Comparison of ENCODE assay signal across 22 mouse cellular contexts in genomic region chr5:85706084-85706483, GRCm38 (mm10).
DNase-seq lines count a peak whose midpoint lies in the region; ATAC-seq lines count a peak whose summit lies in the region.
"Had no signal": no experiment of that assay in that cellular context is flagged by ENCODE, and none has a peak within 500 bp of the region (broad histone marks: within the 10 kb centered on the region; RNA-seq: fewer than 3 reads in every experiment).

No protein-coding gene starts in this region.

- no peak for DNase-seq in frontal cortex, postnatal 36 days (ENCODE audit: low spot score in 2 of 2)
- DNase-seq in midbrain, embryonic 11.5 days (ENCODE audit: low spot score, missing footprints) = no peak
- DNase-seq in brain, adult 2 months (ENCODE audit: low read depth, low spot score) = peak; percentile 83
- peak; percentile 24 for DNase-seq in forebrain, embryonic 14.5 days (ENCODE audit: low spot score)
- no peak for DNase-seq in hindbrain, embryonic 14.5 days (ENCODE audit: low spot score)
- DNase-seq in lung, adult 18-20 months = no peak
- DNase-seq: B cell, adult 2 months; cerebellum, postnatal 14 days; gastrocnemius, postnatal 10 days; heart, adult 2 months; kidney, adult 18-20 months; kidney, postnatal 14 days; lung, postnatal 14 days; right cerebral cortex, postnatal 14 days; thymus, postnatal 14 days had no signal

- 12% methylated on average over 3 of the region's 3 CpGs for WGBS in midbrain, embryonic 11.5 days
- 5% methylated on average over 3 of the region's 3 CpGs for WGBS in midbrain, embryonic 13.5 days
- WGBS in forebrain, embryonic 14.5 days = 3% methylated on average over 3 of the region's 3 CpGs
- WGBS in hindbrain, embryonic 14.5 days = 16% methylated on average over 3 of the region's 3 CpGs

- peaks cover 4% of the 10 kb centered on the region for H3K4me1 ChIP-seq in midbrain, embryonic 11.5 days (ENCODE audit: control insufficient read depth, insufficient read depth, low read length)
- peaks cover 4% of the 10 kb centered on the region for H3K4me1 ChIP-seq in midbrain, embryonic 13.5 days (replicated peaks)
- H3K4me1 ChIP-seq in forebrain, embryonic 14.5 days (ENCODE audit: control insufficient read depth, insufficient read depth, low read length) = no peaks in the 10 kb centered on the region
- H3K4me1 ChIP-seq in hindbrain, embryonic 14.5 days (replicated peaks; ENCODE audit: control insufficient read depth, insufficient read depth, low read length) = no peaks in the 10 kb centered on the region
- H3K4me1 ChIP-seq: heart, embryonic 15.5 days; limb, embryonic 15.5 days had no signal

- no peak overlapping the region for H3K27ac ChIP-seq in midbrain, embryonic 11.5 days (ENCODE audit: low read depth, low read length)
- no peak overlapping the region for H3K27ac ChIP-seq in midbrain, embryonic 13.5 days
- no peak overlapping the region for H3K27ac ChIP-seq in forebrain, embryonic 14.5 days (ENCODE audit: low read depth, low read length)
- H3K27ac ChIP-seq in hindbrain, embryonic 14.5 days = no peak overlapping the region
- H3K27ac ChIP-seq: heart, adult 2 months; heart, embryonic 15.5 days; limb, embryonic 15.5 days; midbrain, embryonic 10.5 days had no signal

- H3K36me3 ChIP-seq in midbrain, embryonic 11.5 days (ENCODE audit: control insufficient read depth, insufficient read depth, low read length) = no peaks in the 10 kb centered on the region
- H3K36me3 ChIP-seq in midbrain, embryonic 13.5 days = no peaks in the 10 kb centered on the region
- H3K36me3 ChIP-seq in forebrain, embryonic 14.5 days (ENCODE audit: control insufficient read depth, insufficient read depth, low read length) = no peaks in the 10 kb centered on the region
- no peaks in the 10 kb centered on the region for H3K36me3 ChIP-seq in hindbrain, embryonic 14.5 days (replicated peaks; ENCODE audit: control insufficient read depth, insufficient read depth)
- H3K36me3 ChIP-seq: heart, embryonic 15.5 days; limb, embryonic 15.5 days; midbrain, embryonic 10.5 days had no signal

- H3K4me3 ChIP-seq in midbrain, embryonic 11.5 days (ENCODE audit: low read depth, low read length) = no peak overlapping the region
- no peak overlapping the region for H3K4me3 ChIP-seq in midbrain, embryonic 13.5 days (replicated peaks)
- no peak overlapping the region for H3K4me3 ChIP-seq in forebrain, embryonic 14.5 days (ENCODE audit: low read depth, low read length)
- no peak overlapping the region for H3K4me3 ChIP-seq in hindbrain, embryonic 14.5 days (replicated peaks; ENCODE audit: low read length)
- H3K4me3 ChIP-seq: erythroblast, embryonic 14.5 days; heart, adult 2 months; heart, embryonic 15.5 days; limb, embryonic 15.5 days; midbrain, embryonic 10.5 days had no signal

- ATAC-seq in frontal cortex, adult (ENCODE audit: low TSS enrichment) = peak; percentile 95
- ATAC-seq in midbrain, embryonic 11.5 days (ENCODE audit: low FRiP score) = peak; percentile 59
- ATAC-seq in midbrain, embryonic 13.5 days = no peak
- ATAC-seq in forebrain, embryonic 14.5 days = peak; percentile 62
- no peak for ATAC-seq in hindbrain, embryonic 14.5 days (ENCODE audit: low FRiP score)
- ATAC-seq: Patski had no signal

- no peaks in the 10 kb centered on the region for H3K9me3 ChIP-seq in midbrain, embryonic 11.5 days (ENCODE audit: control insufficient read depth, low read length)
- no peaks in the 10 kb centered on the region for H3K9me3 ChIP-seq in midbrain, embryonic 13.5 days
- H3K9me3 ChIP-seq in forebrain, embryonic 14.5 days (replicated peaks; ENCODE audit: control insufficient read depth, low read length) = no peaks in the 10 kb centered on the region
- no peaks in the 10 kb centered on the region for H3K9me3 ChIP-seq in hindbrain, embryonic 14.5 days (ENCODE audit: control insufficient read depth, low read length)
- H3K9me3 ChIP-seq: heart, embryonic 15.5 days; limb, embryonic 15.5 days; midbrain, embryonic 10.5 days had no signal

- no peak overlapping the region for H3K4me2 ChIP-seq in midbrain, embryonic 11.5 days
- H3K4me2 ChIP-seq in midbrain, embryonic 13.5 days (replicated peaks) = no peak overlapping the region
- H3K4me2 ChIP-seq in forebrain, embryonic 14.5 days (ENCODE audit: low read length) = no peak overlapping the region
- H3K4me2 ChIP-seq in hindbrain, embryonic 14.5 days (replicated peaks) = no peak overlapping the region
- H3K4me2 ChIP-seq: heart, embryonic 15.5 days; limb, embryonic 15.5 days had no signal

- H3K27me3 ChIP-seq in midbrain, embryonic 11.5 days (ENCODE audit: control insufficient read depth, insufficient read depth, low read length) = no peaks in the 10 kb centered on the region
- no peaks in the 10 kb centered on the region for H3K27me3 ChIP-seq in midbrain, embryonic 13.5 days
- no peaks in the 10 kb centered on the region for H3K27me3 ChIP-seq in forebrain, embryonic 14.5 days (replicated peaks; ENCODE audit: control insufficient read depth, insufficient read depth, low read length)
- H3K27me3 ChIP-seq in hindbrain, embryonic 14.5 days (ENCODE audit: control insufficient read depth, insufficient read depth, low read length) = no peaks in the 10 kb centered on the region
- H3K27me3 ChIP-seq: heart, embryonic 15.5 days; limb, embryonic 15.5 days had no signal

- no peak overlapping the region for H3K9ac ChIP-seq in midbrain, embryonic 11.5 days (ENCODE audit: low read length)
- H3K9ac ChIP-seq in midbrain, embryonic 13.5 days (replicated peaks) = no peak overlapping the region
- H3K9ac ChIP-seq in forebrain, embryonic 14.5 days (ENCODE audit: low read length) = no peak overlapping the region
- H3K9ac ChIP-seq in hindbrain, embryonic 14.5 days = no peak overlapping the region
- H3K9ac ChIP-seq: heart, embryonic 15.5 days; limb, embryonic 15.5 days had no signal

Comparison
In these comparisons a context has a peak if more than half of its experiments do, and no peak if none do; other contexts are left out.
1. ATAC-seq: peak in frontal cortex, adult (single experiment), midbrain, embryonic 11.5 days (single experiment) and forebrain, embryonic 14.5 days (single experiment); none in midbrain, embryonic 13.5 days (single experiment) and hindbrain, embryonic 14.5 days (single experiment).
2. DNase-seq: peak in brain, adult 2 months (single experiment) and forebrain, embryonic 14.5 days (single experiment); none in frontal cortex, postnatal 36 days (0 of 2), midbrain, embryonic 11.5 days (single experiment), hindbrain, embryonic 14.5 days (single experiment) and lung, adult 18-20 months (0 of 2).